Mouse (Mus musculus) MEL (cell line): Measurements from ENCODE around the gene Rab35.

ENCODE experiments used
- MAFK ChIP-seq: IDR thresholded peaks from 2 replicates; pipeline ENCODE4 v1.6.1; 2011; ENCODE audit warnings: low read depth, mild to moderate bottlenecking, low read length, improper control_type of control experiment, borderline replicate concordance
- POLR2A ChIP-seq, 2 experiments: IDR thresholded peaks; 2 replicates each; pipeline ENCODE4 v1.6.1; 2011 to 2012; ENCODE audit warnings: low read length in 2 of 2, mild to moderate bottlenecking in 2 of 2, control low read depth in 1 of 2, improper control_type of control experiment in 1 of 2, low read depth in 1 of 2, moderate library complexity in 1 of 2; ENCODE audit not compliant: control insufficient read depth in 1 of 2, insufficient read depth in 1 of 2, poor library complexity in 1 of 2
- RAD21 ChIP-seq: IDR thresholded peaks from 2 replicates; pipeline ENCODE4 v1.6.1; 2011; ENCODE audit warnings: mild to moderate bottlenecking, low read depth, low read length, improper control_type of control experiment
- RCOR1 ChIP-seq: IDR thresholded peaks from 2 replicates; pipeline ENCODE4 v1.6.1; 2012; ENCODE audit warnings: low read depth, mild to moderate bottlenecking, inconsistent platforms, low read length, improper control_type of control experiment
- TAL1 ChIP-seq: IDR thresholded peaks from 2 replicates; pipeline ENCODE4 v1.6.1; 2012; ENCODE audit warnings: mild to moderate bottlenecking, inconsistent platforms, low read length, moderate library complexity, mixed read lengths
- USF1 ChIP-seq: IDR thresholded peaks from 2 replicates; pipeline ENCODE4 v1.6.1; 2014; ENCODE audit warnings: low read depth, mild to moderate bottlenecking, inconsistent platforms, low read length, improper control_type of control experiment, moderate library complexity

GRCm38 (mm10) chr5:115685126-115685525, 53.4 kb downstream of the Rab35 start:
- TF ChIP-seq RAD21: no peak
- no peak for TF ChIP-seq USF1
- TF ChIP-seq TAL1: no peak
- no peak for TF ChIP-seq POLR2A (IDR thresholded peaks at IDR 0.05; ENCODE audit: control insufficient read depth in 1 of 2, insufficient read depth in 1 of 2, low read depth in 1 of 2, low read length in 2 of 2, poor library complexity in 1 of 2)
- TF ChIP-seq MAFK: no peak
- TF ChIP-seq RCOR1: no peak
